Mouse (Mus musculus): ENCODE results near the gene Spata2. TPM values are rescaled to one million over a fixed set of nuclear protein-coding genes. Genes with fewer than 3 reads are reported as not detected.

The Spata2 gene
- polyA plus RNA-seq, 1 experiment from 2014 or later = 15.4 TPM

GRCm38 (mm10) chr2:167507719-167508385, 15.2 kb upstream of the Spata2 start:
- H3K9ac ChIP-seq = no peak overlapping the region
- no peak overlapping the region for H3K4me2 ChIP-seq
- H3K27ac ChIP-seq (ENCODE audit: poor library complexity, severe bottlenecking) = no peak overlapping the region
- peaks cover 46% of the 10 kb centered on the region for H3K36me3 ChIP-seq
- 72% methylated on average over 3 of the region's 3 CpGs for WGBS
- no peak overlapping the region for H3K4me3 ChIP-seq
- H3K4me1 ChIP-seq (replicated peaks) = peaks cover 55% of the 10 kb centered on the region
- no peaks in the 10 kb centered on the region for H3K9me3 ChIP-seq (replicated peaks)
- H3K27me3 ChIP-seq (replicated peaks) = no peaks in the 10 kb centered on the region
- ATAC-seq (ENCODE audit: insufficient number of reproducible peaks, low FRiP score) = no peak

- Histone ChIP-seq H3K36me3 (peaks cover 35% of the 10 kb centered on the region), H3K9ac (no peak overlapping the region), H3K27me3 (replicated peaks) (no peaks in the 10 kb centered on the region), H3K4me3 (no peak overlapping the region), H3K4me1 (replicated peaks) (peaks cover 56% of the 10 kb centered on the region), H3K4me2 (no peak overlapping the region), H3K27ac (ENCODE audit: poor library complexity, severe bottlenecking) (no peak overlapping the region), H3K9me3 (replicated peaks) (no peaks in the 10 kb centered on the region)
- ATAC-seq (ENCODE audit: insufficient number of reproducible peaks, low FRiP score) = no peak
- WGBS = 94% methylated on average over 10 of the region's 10 CpGs
These were observed 14.0 kb upstream of the Spata2 start for GRCm38 (mm10) chr2:167506546-167507260.

GRCm38 (mm10) chr2:167505127-167505526, 12.4 kb upstream of the Spata2 start:
- Histone ChIP-seq H3K27me3 (replicated peaks) (no peaks in the 10 kb centered on the region), H3K9ac (0 out of 2 replicates have a peak overlapping the region, but pooled peaks have one; percentile 24), H3K9me3 (replicated peaks) (no peaks in the 10 kb centered on the region), H3K27ac (ENCODE audit: poor library complexity, severe bottlenecking) (no peak overlapping the region), H3K4me1 (replicated peaks) (peaks cover 47% of the 10 kb centered on the region), H3K36me3 (peaks cover 26% of the 10 kb centered on the region), H3K4me2 (peak overlapping the region; percentile 93; the same call in 1 of the 2 replicates), H3K4me3 (no peak overlapping the region)
- ATAC-seq (ENCODE audit: insufficient number of reproducible peaks, low FRiP score) = no peak
- 80% methylated on average over 3 of the region's 3 CpGs for WGBS

GRCm38 (mm10) chr2:167503896-167504349, 11.2 kb upstream of the Spata2 start:
- peak; percentile 33 for ATAC-seq (ENCODE audit: insufficient number of reproducible peaks, low FRiP score)

GRCm38 (mm10) chr2:167503253-167503895, 10.7 kb upstream of the Spata2 start:
- WGBS = under 1% methylated on average over 85 of the region's 85 CpGs
- Histone ChIP-seq H3K4me2 (peak overlapping the region; percentile 93), H3K27ac (ENCODE audit: poor library complexity, severe bottlenecking) (peak overlapping the region; percentile 75), H3K27me3 (replicated peaks) (no peaks in the 10 kb centered on the region), H3K4me1 (replicated peaks) (peaks cover 41% of the 10 kb centered on the region), H3K9me3 (replicated peaks) (no peaks in the 10 kb centered on the region), H3K36me3 (peaks cover 16% of the 10 kb centered on the region; the same call in 1 of the 2 replicates), H3K4me3 (peak overlapping the region; percentile 92), H3K9ac (peak overlapping the region; percentile 93)
- peak; percentile 88 for ATAC-seq (ENCODE audit: insufficient number of reproducible peaks, low FRiP score)

More at GRCm38 (mm10) chr2:167503896-167504349, 11.2 kb upstream of the Spata2 start:
- WGBS = under 1% methylated on average over 32 of the region's 32 CpGs
- Histone ChIP-seq H3K9me3 (replicated peaks) (no peaks in the 10 kb centered on the region), H3K36me3 (peaks cover 21% of the 10 kb centered on the region), H3K9ac (peak overlapping the region; percentile 93), H3K4me3 (peak overlapping the region; percentile 92), H3K4me2 (peak overlapping the region; percentile 93), H3K4me1 (replicated peaks) (peaks cover 41% of the 10 kb centered on the region), H3K27me3 (replicated peaks) (no peaks in the 10 kb centered on the region), H3K27ac (ENCODE audit: poor library complexity, severe bottlenecking) (peak overlapping the region; percentile 75)

- no peaks in the 10 kb centered on the region for H3K9me3 ChIP-seq (replicated peaks)
- peak overlapping the region; percentile 93 for H3K4me2 ChIP-seq
- H3K27me3 ChIP-seq (replicated peaks) = no peaks in the 10 kb centered on the region
- 39% methylated on average over 13 of the region's 13 CpGs for WGBS
- peak; percentile 14; the same call in 1 of the 2 replicates for ATAC-seq (ENCODE audit: insufficient number of reproducible peaks, low FRiP score)
- peak overlapping the region; percentile 92 for H3K4me3 ChIP-seq
- peak overlapping the region; percentile 93; the same call in 1 of the 2 replicates for H3K9ac ChIP-seq
- H3K36me3 ChIP-seq = peaks cover 10% of the 10 kb centered on the region; the same call in 1 of the 2 replicates
- peaks cover 35% of the 10 kb centered on the region for H3K4me1 ChIP-seq (replicated peaks)
- H3K27ac ChIP-seq (ENCODE audit: poor library complexity, severe bottlenecking) = no peak overlapping the region
These were observed 10.0 kb upstream of the Spata2 start for GRCm38 (mm10) chr2:167502554-167503252.

- Histone ChIP-seq H3K27ac (ENCODE audit: poor library complexity, severe bottlenecking) (no peak overlapping the region), H3K9me3 (replicated peaks) (no peaks in the 10 kb centered on the region), H3K9ac (no peak overlapping the region), H3K4me2 (no peak overlapping the region), H3K36me3 (peaks cover 3% of the 10 kb centered on the region; the same call in 1 of the 2 replicates), H3K4me3 (no peak overlapping the region), H3K27me3 (replicated peaks) (no peaks in the 10 kb centered on the region), H3K4me1 (replicated peaks) (no peaks in the 10 kb centered on the region)
- ATAC-seq (ENCODE audit: insufficient number of reproducible peaks, low FRiP score) = no peak
- WGBS = 80% methylated on average over 5 of the region's 5 CpGs
These were observed 4.6 kb upstream of the Spata2 start for GRCm38 (mm10) chr2:167497272-167497671.

- H3K4me3 ChIP-seq = no peak overlapping the region
- WGBS = 75% methylated on average over 7 of the region's 7 CpGs
- ATAC-seq (ENCODE audit: insufficient number of reproducible peaks, low FRiP score) = no peak
These were observed 3.8 kb upstream of the Spata2 start for GRCm38 (mm10) chr2:167496437-167496836.

GRCm38 (mm10) chr2:167491757-167492708, 654 bp downstream of the Spata2 start, which contains the start of gene Rnf114:
Gene Rnf114 (plus strand): TSS chr2:167492645.
- Histone ChIP-seq H3K9ac (peak within 1 kb of the TSS; percentile 95), H3K4me3 (peak within 1 kb of the TSS; percentile 96), H3K36me3 (peaks cover 12% of the 10 kb centered on the region; the same call in 1 of the 2 replicates), H3K4me1 (replicated peaks) (peaks cover 27% of the 10 kb centered on the region), H3K4me2 (peak within 1 kb of the TSS; percentile 87), H3K27me3 (replicated peaks) (no peaks in the 10 kb centered on the region), H3K9me3 (replicated peaks) (no peaks in the 10 kb centered on the region), H3K27ac (ENCODE audit: poor library complexity, severe bottlenecking) (peak within 1 kb of the TSS; percentile 93)
- 3% methylated on average over 52 of the region's 52 CpGs for WGBS
- ATAC-seq (ENCODE audit: insufficient number of reproducible peaks, low FRiP score) = peak; percentile 43

More at GRCm38 (mm10) chr2:167496437-167496836, 3.8 kb upstream of the Spata2 start:
- Histone ChIP-seq H3K9me3 (replicated peaks) (no peaks in the 10 kb centered on the region), H3K27ac (ENCODE audit: poor library complexity, severe bottlenecking) (no peak overlapping the region), H3K9ac (no peak overlapping the region), H3K36me3 (peaks cover 3% of the 10 kb centered on the region; the same call in 1 of the 2 replicates), H3K4me2 (no peak overlapping the region), H3K27me3 (replicated peaks) (no peaks in the 10 kb centered on the region), H3K4me1 (replicated peaks) (peaks cover 6% of the 10 kb centered on the region)
